Mouse (Mus musculus) thymus, postnatal 25 days (tissue): Measurements from ENCODE around the gene Fxyd4.

Source experiments
- DNase-seq: peaks from one replicate; pipeline ENCODE4 v3.0.0; 2022

Fxyd4 gene

DNA sequence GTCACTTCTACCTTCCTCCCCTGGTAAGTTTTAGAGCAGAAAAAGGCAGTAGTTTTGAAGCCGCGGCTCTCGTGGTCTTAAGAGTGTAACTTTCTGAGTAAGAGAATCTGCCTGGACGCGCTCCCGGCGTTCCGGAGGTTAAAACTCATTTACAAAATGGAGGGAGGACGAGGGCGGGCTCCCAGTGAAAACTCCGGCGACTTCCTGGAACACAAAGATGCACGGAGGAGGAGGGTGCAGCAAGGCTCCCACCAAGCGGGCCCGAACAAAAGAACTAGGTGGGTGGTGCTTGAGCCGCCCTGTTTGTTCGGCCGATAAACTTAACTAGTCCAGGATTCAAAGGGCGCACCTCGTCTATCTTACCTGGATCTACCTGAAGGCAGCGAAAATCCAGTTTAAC, 19.9 kb downstream of the Fxyd4 start:
- DNase-seq: peak; percentile 81

DNA sequence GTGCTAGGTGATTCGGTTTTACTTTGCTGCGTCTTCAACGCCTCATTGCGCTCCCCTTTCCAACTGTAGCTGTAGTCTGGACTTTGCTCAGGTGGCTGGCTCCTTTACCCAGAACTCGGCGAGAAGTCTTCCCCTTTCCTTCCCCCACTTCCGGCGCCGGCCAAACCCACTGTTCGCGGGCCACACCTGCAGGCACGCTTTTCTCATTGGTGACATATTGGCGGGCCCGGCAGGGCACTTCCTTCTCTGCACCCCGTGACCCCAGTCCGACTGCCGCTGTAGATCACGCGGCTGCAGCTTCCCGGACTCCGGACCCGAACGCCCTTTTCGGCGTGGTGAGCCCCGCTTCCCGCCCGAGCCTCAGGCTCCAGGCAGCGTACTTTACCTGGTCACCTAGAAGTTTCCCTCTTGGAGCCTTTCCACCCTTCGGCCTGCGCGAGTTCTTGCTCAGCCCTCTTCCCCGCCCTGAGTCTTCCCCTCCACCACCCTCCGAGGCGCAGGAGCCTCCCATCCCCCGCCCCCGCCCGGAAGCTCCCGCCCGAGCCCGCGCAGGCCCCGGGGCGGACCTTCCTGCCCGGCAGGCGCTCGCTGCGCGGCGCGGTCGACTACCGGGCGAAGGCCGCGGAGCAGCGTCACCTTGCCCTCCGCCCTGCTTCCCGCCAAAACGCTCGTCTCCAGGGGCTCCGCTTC, 20.6 kb downstream of the Fxyd4 start:
- DNase-seq: peak; percentile 92

DNA sequence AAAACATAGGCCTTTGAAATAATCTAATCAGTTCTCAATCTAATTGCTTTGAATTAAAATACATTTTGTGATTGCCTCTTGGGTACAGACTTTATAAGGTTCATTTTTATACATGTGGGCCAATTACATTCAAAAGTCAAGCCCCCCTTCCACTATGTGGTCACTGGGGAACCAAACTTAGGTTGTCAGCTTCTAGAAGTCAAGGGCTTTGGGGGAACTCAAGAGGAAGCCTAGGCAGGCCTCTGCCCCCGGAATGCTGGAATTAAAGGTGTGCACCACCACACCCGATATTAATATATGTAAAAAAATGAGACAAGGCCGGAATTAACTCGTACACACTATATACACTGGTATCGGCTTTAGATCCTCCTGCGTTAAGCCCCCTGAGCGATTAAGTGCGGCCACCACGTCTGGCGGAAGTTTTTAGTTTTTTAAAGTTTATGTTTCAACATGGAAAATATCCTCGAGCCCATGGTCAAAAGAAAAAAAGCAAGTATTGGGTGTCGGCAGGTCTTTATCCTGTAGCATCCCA, 21.2 kb downstream of the Fxyd4 start:
- no peak for DNase-seq

GRCm38 (mm10) chr6:117914541-117914940, 23.0 kb downstream of the Fxyd4 start:
- no peak for DNase-seq

DNA sequence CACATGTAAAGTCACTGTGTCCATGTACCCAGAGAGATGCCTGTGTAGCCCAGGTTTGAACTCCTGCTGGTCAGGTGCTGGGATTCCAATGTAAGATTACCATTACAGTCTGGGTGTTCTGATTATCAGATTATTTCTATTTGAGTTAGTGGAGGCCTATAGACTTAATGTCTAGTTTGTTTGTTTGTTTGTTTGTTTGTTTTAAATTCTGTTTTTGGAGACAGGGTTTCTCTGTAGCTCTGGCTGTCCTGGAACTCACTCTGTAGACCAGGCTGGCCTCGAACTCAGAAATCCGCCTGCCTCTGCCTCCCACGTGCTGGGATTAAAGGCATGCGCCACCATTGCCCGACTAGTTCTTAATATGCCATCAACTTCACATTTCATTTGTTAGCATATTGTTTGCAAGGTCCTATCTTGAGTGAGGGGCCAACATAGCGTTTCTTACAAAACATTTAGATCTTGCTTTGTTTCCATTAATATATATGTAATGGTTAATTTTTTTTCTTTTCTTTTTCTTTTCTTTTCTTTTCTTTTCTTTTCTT, 27.3 kb downstream of the Fxyd4 start:
- no peak for DNase-seq

- DNase-seq: no peak
Observed at GRCm38 (mm10) chr6:117908424-117908900, 29.0 kb downstream of the Fxyd4 start.

GRCm38 (mm10) chr6:117907979-117908355, 29.5 kb downstream of the Fxyd4 start:
- DNase-seq: no peak

DNA sequence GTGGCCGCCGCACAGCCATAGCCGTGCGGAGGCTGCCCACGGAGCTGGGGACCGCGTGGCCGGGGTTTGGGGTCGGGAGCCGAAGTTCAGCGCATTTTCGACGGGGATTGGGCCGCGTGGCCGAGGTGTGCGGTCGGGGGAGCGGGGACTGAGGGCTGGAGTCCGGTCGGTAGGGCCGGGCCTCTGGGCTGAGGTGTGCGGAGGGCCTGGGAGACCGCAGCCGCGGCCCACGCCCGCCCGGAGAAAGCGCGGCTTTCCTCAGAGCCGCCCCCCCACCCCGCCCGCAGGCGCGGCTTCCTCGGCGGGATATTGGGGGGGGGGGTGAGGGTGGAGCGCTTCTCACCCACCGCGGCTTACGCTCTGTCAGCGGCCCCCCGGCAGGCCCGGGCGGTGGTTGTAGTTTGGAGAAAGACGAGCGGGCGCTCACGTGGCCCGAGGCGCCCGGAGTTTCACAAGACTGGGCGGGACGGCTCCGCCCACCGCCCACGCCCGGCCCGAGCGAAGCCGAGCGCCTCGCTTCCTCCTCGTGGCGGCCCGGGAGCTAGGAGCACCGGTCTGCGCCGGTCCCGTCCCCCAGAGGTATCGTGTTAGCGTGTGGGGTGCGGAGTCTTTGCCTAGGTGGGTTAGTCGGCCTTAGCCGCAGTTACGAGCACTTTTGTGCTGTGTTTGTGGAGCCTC, 30.1 kb downstream of the Fxyd4 start:
- peak; percentile 88 for DNase-seq

DNA sequence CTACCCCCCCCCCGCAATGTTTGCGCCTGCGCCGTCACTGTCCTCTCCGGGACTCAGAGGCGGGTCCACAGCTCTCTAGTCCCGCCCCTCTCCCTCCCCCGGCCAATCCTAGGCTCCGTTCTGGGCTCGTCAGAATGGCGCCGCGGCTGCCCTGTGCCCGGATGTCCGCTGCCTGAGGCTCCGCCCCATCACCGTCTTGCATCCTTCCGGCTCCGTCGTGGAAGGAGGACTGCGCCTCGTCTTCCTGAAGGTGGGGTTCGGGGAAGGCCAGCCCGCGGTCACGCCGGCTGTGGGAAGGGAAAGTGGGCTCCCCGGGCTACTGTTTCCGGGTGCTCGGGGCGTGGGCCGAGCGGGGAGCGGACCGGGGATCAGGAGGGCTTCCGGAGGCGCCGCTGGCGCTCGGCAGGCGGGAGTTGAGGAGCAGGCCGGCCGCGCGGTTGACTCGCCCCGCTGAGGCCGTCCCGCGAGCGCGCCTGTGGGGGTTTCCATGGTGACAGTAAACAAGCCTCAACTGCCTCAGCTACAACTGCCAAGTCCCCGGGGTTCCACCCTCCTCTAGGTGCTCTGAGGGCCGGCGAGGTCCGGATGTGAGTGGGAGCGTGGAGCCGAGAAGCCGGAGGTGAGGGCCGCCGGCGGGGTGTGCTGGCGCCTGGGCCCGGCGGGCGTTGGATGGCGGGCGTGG, 30.8 kb downstream of the Fxyd4 start:
- DNase-seq: peak; percentile 96

GRCm38 (mm10) chr6:117906015-117906531, 31.4 kb downstream of the Fxyd4 start:
- DNase-seq: no peak

DNA sequence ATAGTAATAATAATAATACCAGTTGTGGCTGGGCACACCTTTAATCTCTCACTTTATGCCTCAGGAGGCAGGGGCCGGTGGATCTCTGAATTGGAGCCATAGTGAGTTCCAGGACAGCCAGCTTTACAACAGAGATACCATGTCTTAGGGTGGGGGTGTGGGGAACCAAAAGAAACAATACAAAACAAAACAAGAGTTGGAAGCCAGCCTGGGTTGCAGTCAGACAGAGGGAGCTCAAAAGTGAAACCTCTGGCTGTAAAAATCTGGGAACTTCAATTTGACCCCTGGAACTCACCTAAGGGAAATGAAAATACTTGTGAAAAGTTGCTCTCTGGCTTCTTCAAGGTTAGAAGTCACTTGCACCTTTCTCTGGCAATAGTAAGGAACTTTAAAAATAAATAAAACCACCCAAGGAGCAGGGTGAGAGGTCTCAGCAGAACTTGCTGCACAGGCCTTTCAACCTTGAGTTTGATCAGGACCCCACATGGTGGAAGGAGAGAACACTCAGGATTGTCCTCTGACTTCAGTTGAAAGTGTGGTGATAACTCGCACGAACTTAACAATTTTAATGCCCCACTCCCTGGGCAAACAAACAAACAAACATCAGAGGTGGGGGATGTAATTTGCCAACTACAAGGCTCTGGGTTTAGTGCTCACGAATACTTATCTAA, 32.1 kb downstream of the Fxyd4 start:
- DNase-seq: no peak

DNA sequence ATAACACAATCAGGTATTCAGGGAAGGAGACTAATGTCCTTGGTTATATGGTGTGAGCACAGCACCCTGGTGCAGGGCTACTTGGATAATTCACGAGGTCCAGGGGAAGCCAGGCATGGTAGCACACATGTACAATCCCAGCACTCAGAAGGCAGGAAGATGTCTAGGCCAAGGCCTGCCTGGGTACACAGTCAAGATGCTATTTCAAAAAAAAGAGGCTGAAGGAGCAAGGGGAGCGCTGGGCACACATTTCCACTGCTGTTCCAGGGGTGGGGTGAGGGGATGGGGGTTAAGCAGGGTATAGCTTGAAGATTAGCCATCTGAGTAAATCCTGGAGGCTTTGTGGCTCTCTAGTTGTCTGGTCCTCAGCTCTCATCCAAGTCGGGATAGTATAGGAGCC, 33.7 kb downstream of the Fxyd4 start:
- no peak for DNase-seq

- no peak for DNase-seq
Observed at GRCm38 (mm10) chr6:117902556-117902955, 34.9 kb downstream of the Fxyd4 start.

DNA sequence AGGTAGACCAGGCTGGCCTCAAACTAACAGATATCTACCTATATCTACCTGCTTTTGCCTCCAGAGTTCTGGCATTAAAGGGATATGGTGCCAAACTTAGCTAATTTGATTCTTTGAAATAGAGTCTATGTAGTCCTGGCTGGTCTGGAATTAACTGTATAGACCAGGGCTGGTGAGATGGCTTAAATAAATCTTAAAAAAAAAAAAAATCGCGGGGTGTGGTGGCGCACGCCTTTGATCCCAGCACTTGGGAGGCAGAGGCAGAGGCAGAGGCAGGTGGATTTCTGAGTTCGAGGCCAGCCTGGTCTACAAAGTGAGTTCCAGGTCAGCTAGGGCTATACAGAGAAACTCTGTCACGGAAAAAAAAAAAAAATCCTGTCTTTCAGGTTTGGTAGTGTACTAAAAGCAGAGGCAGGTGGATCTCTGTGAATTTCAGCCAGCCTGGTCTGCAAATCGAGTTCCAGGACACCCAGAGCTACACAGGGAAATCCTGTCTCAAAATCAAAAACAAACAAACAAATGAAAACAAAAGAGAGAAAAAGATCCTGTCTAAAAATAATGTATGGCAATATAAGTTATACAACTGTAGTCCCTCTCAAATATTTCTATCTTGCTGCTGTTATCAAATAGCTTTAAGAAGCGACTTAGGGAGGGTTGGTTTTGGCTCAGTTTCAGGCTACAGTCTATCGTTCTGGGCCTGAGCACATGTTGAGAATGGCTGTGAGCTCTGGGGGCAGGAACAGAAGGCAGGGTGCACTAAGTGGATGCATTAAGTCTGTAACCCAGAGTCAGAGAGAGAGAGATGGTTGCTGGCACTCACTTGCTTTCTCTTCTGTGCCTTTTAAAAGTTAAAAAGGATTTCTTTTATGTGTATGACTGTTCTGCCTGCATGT, 35.7 kb downstream of the Fxyd4 start:
- no peak for DNase-seq

DNA sequence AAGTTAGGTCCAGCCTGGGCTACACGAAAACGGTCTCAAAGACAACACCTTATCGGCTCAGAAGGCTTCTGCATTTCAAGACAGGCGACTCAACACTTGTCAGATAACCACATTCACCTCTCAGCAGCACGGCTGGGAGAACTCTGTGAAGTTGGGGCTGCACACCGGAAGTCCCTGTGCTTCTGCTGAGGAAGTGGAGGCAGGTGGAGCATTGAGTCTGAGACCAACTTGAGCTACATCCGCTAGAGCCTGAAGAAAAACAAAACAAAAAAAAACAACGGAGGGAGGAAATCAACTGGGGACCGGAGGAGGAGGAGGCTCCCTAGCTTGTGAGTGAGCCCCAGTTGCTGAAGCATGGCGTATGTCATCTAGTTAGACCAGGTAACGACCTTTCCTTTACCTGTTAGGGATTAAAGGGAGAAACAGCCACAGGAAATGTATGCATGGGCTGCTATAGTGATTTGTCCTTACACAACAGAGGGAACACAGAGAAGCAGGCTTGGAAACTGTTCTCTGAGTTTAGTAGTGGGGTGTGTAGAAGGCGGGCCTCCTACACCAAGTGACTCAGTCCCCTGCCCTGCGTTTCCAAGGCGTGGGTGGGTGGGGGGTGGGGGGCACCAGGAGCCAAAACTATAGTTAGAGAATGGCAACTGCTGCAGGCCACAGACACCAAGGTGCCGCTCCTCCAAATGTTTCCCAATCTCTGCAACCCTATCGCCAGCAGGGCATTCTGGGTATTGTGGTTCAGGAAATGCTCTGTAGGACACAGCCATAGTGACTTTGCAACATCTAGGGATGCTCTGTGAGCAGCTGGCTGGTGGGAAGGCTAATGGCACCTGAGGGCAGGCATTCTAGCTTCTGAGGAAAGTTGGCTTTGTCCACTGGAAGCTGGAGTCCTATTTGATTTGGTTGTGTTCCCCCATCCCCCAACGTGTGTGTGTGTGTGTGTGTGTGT, 37.1 kb downstream of the Fxyd4 start, which contains the start of gene Hnrnpf:
Hnrnpf (plus strand) TSS at position 199 of the 955 bp plus-strand sequence.
- peak; percentile 80 for DNase-seq

GRCm38 (mm10) chr6:117897800-117898199, 39.7 kb downstream of the Fxyd4 start:
- no peak for DNase-seq

- no peak for DNase-seq
Observed at GRCm38 (mm10) chr6:117893435-117893834, 44.1 kb downstream of the Fxyd4 start.

DNA sequence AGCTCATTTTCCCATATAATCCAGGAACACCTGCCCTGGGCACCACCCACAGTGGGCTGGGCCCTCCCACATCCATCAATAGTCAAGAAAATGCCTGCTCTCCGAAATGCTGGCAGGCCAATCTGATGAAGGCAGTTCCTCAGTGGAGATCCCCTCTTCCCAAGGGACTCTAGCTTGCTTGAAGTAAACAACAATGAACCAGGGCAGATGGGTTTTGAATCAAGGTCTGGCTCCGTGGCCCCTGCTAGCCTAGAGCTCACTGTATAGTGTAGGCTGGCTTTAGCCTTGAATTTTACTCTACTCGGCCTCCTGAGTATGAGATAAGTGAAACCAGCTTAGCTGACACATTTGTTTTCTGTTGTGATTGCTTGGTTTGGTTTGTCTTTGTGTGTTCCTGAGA, 45.1 kb downstream of the Fxyd4 start:
- no peak for DNase-seq

- DNase-seq: peak; percentile 37
Observed at GRCm38 (mm10) chr6:117891369-117892160, 45.9 kb downstream of the Fxyd4 start.
